11 mouse cellular contexts compared by ENCODE assay signal in the genomic region with DNA sequence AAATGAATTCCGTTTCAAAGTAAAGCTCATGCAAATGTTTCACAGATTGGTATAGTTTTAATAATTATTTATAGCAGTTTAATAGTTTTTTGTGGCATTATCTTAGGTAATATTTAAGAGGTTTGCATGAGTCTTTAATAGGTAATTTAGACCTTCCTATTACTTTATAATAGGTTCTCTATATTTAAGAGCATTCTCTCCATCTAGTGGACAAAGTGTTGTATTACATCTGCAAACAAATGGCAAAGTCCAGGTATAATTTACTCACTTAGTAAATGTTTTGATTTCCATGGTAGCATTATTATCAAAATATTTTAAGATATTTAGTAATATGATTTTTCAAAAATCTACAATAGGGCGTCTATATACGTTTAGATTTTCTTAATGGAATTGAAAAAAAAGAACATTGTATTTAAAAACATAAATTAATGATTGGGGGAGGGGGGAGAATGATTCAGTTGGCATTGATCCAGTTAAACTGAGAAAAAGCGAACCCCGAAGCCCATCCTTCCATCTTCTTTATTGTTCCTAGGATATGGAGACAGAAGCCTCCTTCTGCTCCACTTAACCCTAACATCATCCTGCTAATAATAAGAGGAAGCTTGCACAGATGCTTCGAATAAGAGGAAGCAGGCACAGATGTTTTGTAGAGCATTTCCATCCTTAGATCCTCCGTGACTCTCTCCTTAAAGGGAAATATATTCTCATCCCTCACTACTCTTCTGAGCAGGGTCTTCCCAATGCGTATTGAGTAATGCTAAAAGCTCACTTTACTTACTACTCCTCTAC.
DNase-seq lines count a peak whose midpoint lies in the region; ATAC-seq and TF ChIP-seq lines count a peak whose summit lies in the region.
"Had no signal": no experiment of that assay in that cellular context is flagged by ENCODE, and none has a peak within 500 bp of the region (broad histone marks: within the 10 kb centered on the region; RNA-seq: fewer than 3 reads in every experiment).

No protein-coding gene starts in this region.

- no peak for TF ChIP-seq POLR2A in CH12.LX (IDR thresholded peaks at IDR 0.05; ENCODE audit: low read depth, low read length)

- peak in 1 of 2 experiments; percentile 34; a peak in 3 of 4 replicates for TF ChIP-seq CTCF in CH12.LX (conservative IDR thresholded peaks at IDR 0.05 in 1 of 2, IDR thresholded peaks at IDR 0.05 in 1 of 2; ENCODE audit: low read depth in 2 of 2, low read length in 2 of 2)
- peak; percentile 71 for TF ChIP-seq CTCF in liver, postnatal 0 days (IDR thresholded peaks at IDR 0.05; ENCODE audit: low read depth)

- no peak for ATAC-seq in liver, postnatal 0 days

- no peak for TF ChIP-seq EP300 in CH12.LX (IDR thresholded peaks at IDR 0.05; ENCODE audit: low read length)
- TF ChIP-seq EP300 in liver, postnatal 0 days (IDR thresholded peaks at IDR 0.05; ENCODE audit: low read depth) = no peak

- whole genome bisulfite sequencing in liver, postnatal 0 days (ENCODE audit: insufficient replicate concordance) = 42% methylated on average over 8 of the region's 8 CpGs

- dilution Hi-C loops in CH12.LX (cut with MboI; ENCODE audit: extremely low pct_ligation_motif_present, extremely low pct_unique_long_range_greater_than_20kb, low sequenced_read_pairs) = no loop called here

- H3K27me3 ChIP-seq in CH12.LX (replicated peaks) = no peaks in the 10 kb centered on the region
- no peaks in the 10 kb centered on the region for H3K27me3 ChIP-seq in liver, postnatal 0 days (ENCODE audit: insufficient read depth, low read length)

- H3K36me3 ChIP-seq in CH12.LX (replicated peaks in 1 of 2; ENCODE audit: control insufficient read depth in 1 of 2, insufficient read depth in 1 of 2, low read length in 1 of 2) = no peaks in the 10 kb centered on the region
- no peaks in the 10 kb centered on the region; the same call in 1 of the 2 replicates for H3K36me3 ChIP-seq in liver, postnatal 0 days (replicated peaks; ENCODE audit: insufficient read depth, low read length)

- H3K27ac ChIP-seq in CH12.LX (ENCODE audit: insufficient read depth, low read depth) = no peak overlapping the region
- no peak overlapping the region for H3K27ac ChIP-seq in liver, postnatal 0 days (ENCODE audit: low read depth)

- no peak overlapping the region for H3K4me2 ChIP-seq in CH12.LX (ENCODE audit: insufficient read depth, low read depth, poor library complexity, severe bottlenecking)
- no peak overlapping the region for H3K4me2 ChIP-seq in liver, postnatal 0 days (ENCODE audit: low read depth, low read length)

- peak; percentile 62 for DNase-seq in kidney, adult 9 months
- no peak for DNase-seq in kidney, adult 11 months
- peak; percentile 7 for DNase-seq in CH12.LX (ENCODE audit: extremely low read depth)
- peak; percentile 49 for DNase-seq in R1 (ENCODE audit: low read depth, low spot score)
- no peak for DNase-seq in liver, postnatal 0 days
- no peak for DNase-seq in ovary, adult 18-20 months (ENCODE audit: low spot score)
- no peak for DNase-seq in frontal cortex, postnatal 25 days (ENCODE audit: low spot score in 2 of 2)
- DNase-seq in adrenal gland, postnatal 36 days = no peak
- DNase-seq: heart, adult 11 months; thymus, postnatal 4 days had no signal

- TF ChIP-seq RAD21 in CH12.LX (IDR thresholded peaks at IDR 0.05; ENCODE audit: low read depth, low read length) = peak; percentile 37

- peaks cover 43% of the 10 kb centered on the region for H3K9me3 ChIP-seq in CH12.LX (replicated peaks; ENCODE audit: low read length)
- H3K9me3 ChIP-seq in liver, postnatal 0 days (ENCODE audit: low read length) = no peaks in the 10 kb centered on the region

- in situ Hi-C loops in CH12.LX (cut with MboI; ENCODE audit: low pct_ligation_motif_present, low pct_unique_long_range_greater_than_20kb, low sequenced_read_pairs) = loop anchor here (25.0 kb wide), 1 partner anchor 499 kb away; no protein-coding TSS in a partner anchor

- H3K4me1 ChIP-seq in CH12.LX (ENCODE audit: control insufficient read depth in 1 of 2, insufficient read depth in 2 of 2) = no peaks in the 10 kb centered on the region
- no peaks in the 10 kb centered on the region for H3K4me1 ChIP-seq in liver, postnatal 0 days (ENCODE audit: insufficient read depth)

- H3K79me2 ChIP-seq in CH12.LX (replicated peaks; ENCODE audit: control insufficient read depth, extremely low read depth, insufficient read depth, poor library complexity, severe bottlenecking) = no peaks in the 10 kb centered on the region

- H3K9ac ChIP-seq in CH12.LX (ENCODE audit: insufficient read depth, low read depth) = no peak overlapping the region
- H3K9ac ChIP-seq in liver, postnatal 0 days (replicated peaks) = no peak overlapping the region

- H3K4me3 ChIP-seq in CH12.LX (replicated peaks in 1 of 3; ENCODE audit: low read depth in 2 of 3, low read length in 2 of 3, poor library complexity in 1 of 3) = no peak overlapping the region
- no peak overlapping the region for H3K4me3 ChIP-seq in liver, postnatal 0 days (ENCODE audit: low read depth, low read length)
- H3K4me3 ChIP-seq: myocyte had no signal

TF ChIP-seq in CH12.LX, 34 proteins besides CTCF, POLR2A, EP300 and RAD21:
- TF ChIP-seq ZKSCAN1 (IDR thresholded peaks at IDR 0.05; ENCODE audit: borderline replicate concordance, low read depth, low read length) (no peak), SMC3 (IDR thresholded peaks at IDR 0.05; ENCODE audit: low read depth, low read length) (peak; percentile 14; the same call in 1 of the 2 replicates)

Comparison
In these comparisons a context has a peak if more than half of its experiments do, and no peak if none do; other contexts are left out.
1. DNase-seq: peak in kidney, adult 9 months (single experiment), CH12.LX (single experiment) and R1 (single experiment); none in kidney, adult 11 months (single experiment), liver, postnatal 0 days (single experiment), ovary, adult 18-20 months (single experiment), frontal cortex, postnatal 25 days (0 of 2) and adrenal gland, postnatal 36 days (0 of 2).